In the genomic region with DNA sequence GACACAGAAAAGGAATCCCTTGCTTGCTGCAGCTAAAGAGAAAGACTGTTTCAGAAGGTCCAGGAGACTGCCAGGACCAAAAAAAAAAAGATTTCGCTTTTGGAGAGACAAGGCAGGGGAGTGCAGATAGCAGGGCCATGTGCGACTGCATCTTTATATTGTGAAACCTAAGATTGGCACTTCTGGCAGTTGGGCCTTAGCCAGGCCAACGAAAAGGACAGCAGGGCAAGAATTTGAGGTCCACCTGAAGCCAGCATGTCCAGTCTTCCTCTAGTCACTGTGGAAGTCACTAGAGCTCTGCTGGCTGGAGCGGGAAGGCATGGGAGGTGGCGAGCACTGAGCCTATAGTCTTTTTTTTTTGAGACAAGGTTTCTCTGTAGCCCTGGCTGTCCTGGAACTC, we compare ENCODE assay signal across 9 mouse cellular contexts. TPM values are rescaled to one million over a fixed set of nuclear protein-coding genes. Genes with fewer than 3 reads are reported as not detected.
DNase-seq lines count a peak whose midpoint lies in the region; ATAC-seq and TF ChIP-seq lines count a peak whose summit lies in the region.
"Had no signal": no experiment of that assay in that cellular context is flagged by ENCODE, and none has a peak within 500 bp of the region (broad histone marks: within the 10 kb centered on the region; RNA-seq: fewer than 3 reads in every experiment).

No protein-coding gene starts in this region.

- WGBS in heart, postnatal 0 days, result 37% methylated on average over 5 of the region's 5 CpGs
- WGBS in heart, adult 2 months, result 46% methylated on average over 5 of the region's 5 CpGs
- 72% methylated on average over 5 of the region's 5 CpGs for WGBS in hindbrain, embryonic 15.5 days
- WGBS in midbrain, embryonic 15.5 days, result 67% methylated on average over 5 of the region's 5 CpGs

- H3K9ac ChIP-seq in heart, postnatal 0 days (replicated peaks; ENCODE audit: low read depth, low read length), result peak overlapping the region; percentile 85; the same call in 1 of the 2 replicates
- no peak overlapping the region for H3K9ac ChIP-seq in heart, adult 2 months (ENCODE audit: low read depth, low read length)
- H3K9ac ChIP-seq in hindbrain, embryonic 15.5 days, result peak overlapping the region; percentile 62; the same call in 1 of the 2 replicates
- no peak overlapping the region; the same call in 1 of the 2 replicates for H3K9ac ChIP-seq in midbrain, embryonic 15.5 days

- peak overlapping the region; percentile 64 for H3K4me3 ChIP-seq in heart, postnatal 0 days (ENCODE audit: low read depth, low read length)
- H3K4me3 ChIP-seq in heart, adult 2 months, result no peak overlapping the region
- H3K4me3 ChIP-seq in hindbrain, embryonic 15.5 days, result peak overlapping the region; percentile 58; the same call in 1 of the 2 replicates
- H3K4me3 ChIP-seq in midbrain, embryonic 15.5 days, result peak overlapping the region; percentile 56; the same call in 1 of the 2 replicates

- DNase-seq in heart, postnatal 0 days (ENCODE audit: low spot score), result no peak
- DNase-seq in heart, adult 2 months, result no peak
- DNase-seq in adipocyte (ENCODE audit: low spot score), result peak; percentile 60
- DNase-seq in thymus, postnatal 25 days, result no peak
- DNase-seq in urinary bladder, adult 2 months (ENCODE audit: low spot score), result no peak
- DNase-seq in kidney, adult 18-20 months, result no peak
- DNase-seq: gastrocnemius, postnatal 10 days had no signal

- intact Hi-C loops in heart, adult 2 months (cut with DNase I), result no loop called here

- H3K9me3 ChIP-seq in heart, postnatal 0 days (replicated peaks; ENCODE audit: control insufficient read depth, low read length), result no peaks in the 10 kb centered on the region
- H3K9me3 ChIP-seq in hindbrain, embryonic 15.5 days, result no peaks in the 10 kb centered on the region
- no peaks in the 10 kb centered on the region for H3K9me3 ChIP-seq in midbrain, embryonic 15.5 days

- H3K27me3 ChIP-seq in heart, postnatal 0 days (ENCODE audit: control insufficient read depth, insufficient read depth, low read length), result no peaks in the 10 kb centered on the region
- no peaks in the 10 kb centered on the region for H3K27me3 ChIP-seq in heart, adult 2 months (ENCODE audit: control insufficient read depth, insufficient read depth, low read length)
- no peaks in the 10 kb centered on the region for H3K27me3 ChIP-seq in hindbrain, embryonic 15.5 days
- H3K27me3 ChIP-seq in midbrain, embryonic 15.5 days (replicated peaks), result no peaks in the 10 kb centered on the region

- peak overlapping the region; percentile 100 for H3K27ac ChIP-seq in heart, postnatal 0 days (ENCODE audit: low read depth)
- H3K27ac ChIP-seq in heart, adult 2 months, result no peak overlapping the region
- H3K27ac ChIP-seq in hindbrain, embryonic 15.5 days (replicated peaks), result no peak overlapping the region
- H3K27ac ChIP-seq in midbrain, embryonic 15.5 days, result no peak overlapping the region

- H3K4me2 ChIP-seq in heart, postnatal 0 days (ENCODE audit: low read depth, low read length), result peak overlapping the region; percentile 62
- H3K4me2 ChIP-seq in hindbrain, embryonic 15.5 days, result peak overlapping the region; percentile 66
- peak overlapping the region; percentile 70 for H3K4me2 ChIP-seq in midbrain, embryonic 15.5 days

- ATAC-seq in heart, postnatal 0 days (ENCODE audit: insufficient read depth, low read depth), result no peak
- no peak for ATAC-seq in hindbrain, embryonic 15.5 days (ENCODE audit: low FRiP score, low read depth)
- ATAC-seq in midbrain, embryonic 15.5 days (replicated peaks), result no peak

- H3K4me1 ChIP-seq in heart, postnatal 0 days (ENCODE audit: control insufficient read depth, insufficient read depth), result peaks cover 12% of the 10 kb centered on the region; the same call in 1 of the 2 replicates
- H3K4me1 ChIP-seq in heart, adult 2 months (ENCODE audit: control insufficient read depth, insufficient read depth, low read length), result peaks cover 2% of the 10 kb centered on the region; the same call in 1 of the 2 replicates
- peaks cover 21% of the 10 kb centered on the region for H3K4me1 ChIP-seq in hindbrain, embryonic 15.5 days (replicated peaks)
- H3K4me1 ChIP-seq in midbrain, embryonic 15.5 days, result peaks cover 17% of the 10 kb centered on the region

- no peak for TF ChIP-seq POLR2A in heart, adult 2 months (IDR thresholded peaks at IDR 0.05; ENCODE audit: insufficient read depth, low read depth, low read length)

- H3K36me3 ChIP-seq in heart, postnatal 0 days (replicated peaks; ENCODE audit: control insufficient read depth, insufficient read depth, low read length), result peaks cover 10% of the 10 kb centered on the region
- H3K36me3 ChIP-seq in heart, adult 2 months (ENCODE audit: control insufficient read depth, insufficient read depth, low read length), result no peaks in the 10 kb centered on the region
- H3K36me3 ChIP-seq in hindbrain, embryonic 15.5 days, result peaks cover 17% of the 10 kb centered on the region
- peaks cover 16% of the 10 kb centered on the region; the same call in 1 of the 2 replicates for H3K36me3 ChIP-seq in midbrain, embryonic 15.5 days (replicated peaks)

- TF ChIP-seq EP300 in heart, postnatal 0 days (IDR thresholded peaks at IDR 0.05; ENCODE audit: low read depth), result no peak
- no peak for TF ChIP-seq EP300 in heart, adult 2 months (IDR thresholded peaks at IDR 0.05; ENCODE audit: insufficient read depth, low read depth, low read length)

- H3K79me2 ChIP-seq in heart, adult 2 months (replicated peaks; ENCODE audit: control insufficient read depth, insufficient read depth, low read length), result no peaks in the 10 kb centered on the region

- no peak for TF ChIP-seq CTCF in heart, postnatal 0 days (IDR thresholded peaks at IDR 0.05; ENCODE audit: low read depth)
- TF ChIP-seq CTCF in heart, adult 2 months (IDR thresholded peaks at IDR 0.05), result no peak

RNA-seq across cellular contexts. Expression of gene Pmf1, which starts 1.2 kb away (rescaled TPM):
- total RNA-seq in heart, postnatal 0 days (2014; rRNA removed; ENCODE audit: low replicate concordance), result 86.0 and 116 TPM in 2 replicates
- 62.9 and 65.8 TPM in 2 replicates for polyA plus RNA-seq in heart, postnatal 0 days (2015; fragmentation: Nextera tagmentation; extraction: Ambion mirVana)
- total RNA-seq in heart, adult 2 months (2021), result 10 to 100 TPM; 12.4 to 15.9 TPM
- 20.8 and 22.3 TPM in 2 replicates for polyA plus RNA-seq in heart, adult 2 months (2012; rRNA removed)
- polyA plus RNA-seq in hindbrain, embryonic 15.5 days (2015; fragmentation: Nextera tagmentation; extraction: Ambion mirVana), result 28.8 and 35.4 TPM in 2 replicates
- polyA plus RNA-seq in midbrain, embryonic 15.5 days (2015; fragmentation: Nextera tagmentation; extraction: Ambion mirVana), result 23.6 and 26.7 TPM in 2 replicates
- polyA plus RNA-seq in urinary bladder, adult 2 months (2012; rRNA removed), result 25.4 and 27.2 TPM in 2 replicates

RNA-seq across cellular contexts. Expression of gene Slc25a44, which starts 16.0 kb away (rescaled TPM):
- total RNA-seq in heart, postnatal 0 days (2014; rRNA removed; ENCODE audit: low replicate concordance), result 17.2 and 25.4 TPM in 2 replicates
- polyA plus RNA-seq in heart, postnatal 0 days (2015; fragmentation: Nextera tagmentation; extraction: Ambion mirVana), result 9.6 and 9.7 TPM in 2 replicates
- 10 to 100 TPM; 11.9 to 14.6 TPM for total RNA-seq in heart, adult 2 months (2021)
- 19.1 and 25.9 TPM in 2 replicates for polyA plus RNA-seq in heart, adult 2 months (2012; rRNA removed)
- polyA plus RNA-seq in hindbrain, embryonic 15.5 days (2015; fragmentation: Nextera tagmentation; extraction: Ambion mirVana), result 34.7 and 40.4 TPM in 2 replicates
- polyA plus RNA-seq in midbrain, embryonic 15.5 days (2015; fragmentation: Nextera tagmentation; extraction: Ambion mirVana), result 39.6 and 41.2 TPM in 2 replicates
- polyA plus RNA-seq in urinary bladder, adult 2 months (2012; rRNA removed), result 18.7 and 19.8 TPM in 2 replicates

RNA-seq across cellular contexts. Expression of gene Bglap, which starts 24.7 kb away (rescaled TPM):
- not detected in 2 replicates for total RNA-seq in heart, postnatal 0 days (2014; rRNA removed; ENCODE audit: low replicate concordance)
- not detected in 2 replicates for polyA plus RNA-seq in heart, postnatal 0 days (2015; fragmentation: Nextera tagmentation; extraction: Ambion mirVana)
- total RNA-seq in heart, adult 2 months (2021), result not detected
- not detected in 2 replicates for polyA plus RNA-seq in heart, adult 2 months (2012; rRNA removed)
- polyA plus RNA-seq in hindbrain, embryonic 15.5 days (2015; fragmentation: Nextera tagmentation; extraction: Ambion mirVana), result not detected in 2 replicates
- 0.50 TPM in 1 of 2 replicates, not detected in the other for polyA plus RNA-seq in midbrain, embryonic 15.5 days (2015; fragmentation: Nextera tagmentation; extraction: Ambion mirVana)
- polyA plus RNA-seq in urinary bladder, adult 2 months (2012; rRNA removed), result 0.27 and 0.89 TPM in 2 replicates

RNA-seq across cellular contexts. Expression of gene Bglap2, which starts 30.5 kb away (rescaled TPM):
- total RNA-seq in heart, postnatal 0 days (2014; rRNA removed; ENCODE audit: low replicate concordance), result not detected in 2 replicates
- polyA plus RNA-seq in heart, postnatal 0 days (2015; fragmentation: Nextera tagmentation; extraction: Ambion mirVana), result not detected in 2 replicates
- total RNA-seq in heart, adult 2 months (2021), result not detected
- 0.84 and 0.85 TPM in 2 replicates for polyA plus RNA-seq in heart, adult 2 months (2012; rRNA removed)
- not detected in 2 replicates for polyA plus RNA-seq in hindbrain, embryonic 15.5 days (2015; fragmentation: Nextera tagmentation; extraction: Ambion mirVana)
- polyA plus RNA-seq in midbrain, embryonic 15.5 days (2015; fragmentation: Nextera tagmentation; extraction: Ambion mirVana), result not detected in 2 replicates
- polyA plus RNA-seq in urinary bladder, adult 2 months (2012; rRNA removed), result 21.5 and 24.7 TPM in 2 replicates

RNA-seq across cellular contexts. Expression of gene Bglap3, which starts 36.4 kb away (rescaled TPM):
- total RNA-seq in heart, postnatal 0 days (2014; rRNA removed; ENCODE audit: low replicate concordance), result not detected in 2 replicates
- polyA plus RNA-seq in heart, postnatal 0 days (2015; fragmentation: Nextera tagmentation; extraction: Ambion mirVana), result not detected in 2 replicates
- total RNA-seq in heart, adult 2 months (2021), result not detected
- not detected in 2 replicates for polyA plus RNA-seq in heart, adult 2 months (2012; rRNA removed)
- polyA plus RNA-seq in hindbrain, embryonic 15.5 days (2015; fragmentation: Nextera tagmentation; extraction: Ambion mirVana), result not detected in 2 replicates
- not detected in 2 replicates for polyA plus RNA-seq in midbrain, embryonic 15.5 days (2015; fragmentation: Nextera tagmentation; extraction: Ambion mirVana)
- polyA plus RNA-seq in urinary bladder, adult 2 months (2012; rRNA removed), result 1.9 and 2.7 TPM in 2 replicates

Comparison
In these comparisons a context has a peak if more than half of its experiments do, and no peak if none do; other contexts are left out.
1. H3K9ac ChIP-seq: peak in heart, postnatal 0 days (single experiment) and hindbrain, embryonic 15.5 days (single experiment); none in heart, adult 2 months (single experiment) and midbrain, embryonic 15.5 days (single experiment).
2. Peak in every context shown above with its lines, with median percentiles within 50 percentile points of each other: H3K4me2 ChIP-seq.